Mouse (Mus musculus) limb, embryonic 12.5 days (tissue): ENCODE results near the gene Tesk1. TPM values are rescaled to one million over a fixed set of nuclear protein-coding genes. Genes with fewer than 3 reads are reported as not detected.

Experiments
- ATAC-seq: fragments of 200-750 bp; cut with Nextera tagmentation; 2 replicates; pipeline ENCODE4 v1.8.0; 2017; ENCODE audit warnings: low read depth, moderate TSS enrichment; ENCODE audit not compliant: insufficient number of reproducible peaks, insufficient read depth, low FRiP score, low TSS enrichment
- H3K27ac ChIP-seq: fragments of 300-500 bp; sonication (generic); 2 replicates; pipeline ENCODE4 v1.5.1; 2016; ENCODE audit warnings: mild to moderate bottlenecking, moderate library complexity
- H3K27me3 ChIP-seq: fragments of 300-500 bp; sonication (generic); 2 replicates; pipeline ENCODE4 v1.6.1; 2016; ENCODE audit warnings: mild to moderate bottlenecking, moderate library complexity
- H3K36me3 ChIP-seq: fragments of 300-500 bp; sonication (generic); 2 replicates; pipeline ENCODE4 v1.6.1; 2016; ENCODE audit warnings: mild to moderate bottlenecking, moderate library complexity
- H3K4me1 ChIP-seq: fragments of 300-500 bp; sonication (generic); replicated peaks from 2 replicates; pipeline ENCODE4 v1.6.1; 2016
- H3K4me2 ChIP-seq: fragments of 300-500 bp; sonication (generic); 2 replicates; pipeline ENCODE4 v1.6.1; 2016; ENCODE audit warnings: mild to moderate bottlenecking, moderate library complexity
- H3K4me3 ChIP-seq: fragments of 300-500 bp; sonication (generic); replicated peaks from 2 replicates; pipeline ENCODE4 v1.5.1; 2016; ENCODE audit warnings: mild to moderate bottlenecking
- H3K9ac ChIP-seq: fragments of 300-500 bp; sonication (generic); replicated peaks from 2 replicates; pipeline ENCODE4 v1.6.1; 2016; ENCODE audit warnings: mild to moderate bottlenecking, moderate library complexity
- H3K9me3 ChIP-seq: fragments of 300-500 bp; sonication (generic); 2 replicates; pipeline ENCODE4 v1.6.1; 2016; ENCODE audit warnings: mild to moderate bottlenecking, moderate library complexity
- whole genome bisulfite sequencing: fragments of 180-500 bp; shearing (Covaris S2); methylation state at CpG from one replicate; pipeline ENCODE4 v1.1.7; 2016; 5-methylcytosine and 5-hydroxymethylcytosine counted together
- polyA plus RNA-seq: library from polyadenylated mRNA; unstranded; fragments of >200 nt; fragmentation: Nextera tagmentation; extraction: Ambion mirVana; gene quantifications from 2 replicates; pipeline ENCODE4 v1.2.1, GENCODE M21; 2016

Gene Tesk1
- polyA plus RNA-seq, 1 experiment from 2014 or later: 13.3 TPM

GRCm38 (mm10) chr4:43419801-43420281, 21.9 kb upstream of the Tesk1 start:
- H3K4me2 ChIP-seq: no peak overlapping the region
- H3K36me3 ChIP-seq: peaks cover 67% of the 10 kb centered on the region
- ATAC-seq: no peak
- H3K27ac ChIP-seq: no peak overlapping the region
- H3K9ac ChIP-seq: no peak overlapping the region
- WGBS: 69% methylated on average over 9 of the region's 9 CpGs
- H3K27me3 ChIP-seq: peaks cover 32% of the 10 kb centered on the region
- no peaks in the 10 kb centered on the region for H3K9me3 ChIP-seq
- H3K4me1 ChIP-seq: peaks cover 6% of the 10 kb centered on the region; the same call in 1 of the 2 replicates
- no peak overlapping the region for H3K4me3 ChIP-seq

DNA sequence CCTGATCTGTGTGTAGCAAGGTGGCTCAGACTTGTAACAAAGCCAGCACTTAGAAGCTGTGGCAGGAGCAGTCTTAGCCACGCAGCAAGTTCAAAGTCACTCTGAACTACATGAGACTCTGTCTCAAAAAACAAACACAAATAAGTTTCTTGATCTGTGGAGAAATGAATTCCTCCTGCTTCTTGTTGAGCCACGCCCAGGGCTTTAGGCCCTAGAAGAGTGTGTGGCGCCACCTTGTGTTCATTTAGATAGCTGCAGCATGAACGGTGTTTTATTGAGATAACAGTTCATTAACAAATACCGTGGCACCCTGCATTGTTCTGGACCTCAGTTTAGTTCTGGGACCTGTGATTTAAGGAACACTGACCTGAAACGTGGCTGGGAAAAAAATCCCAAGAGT, 21.4 kb upstream of the Tesk1 start:
- WGBS: 4% methylated on average over 6 of the region's 6 CpGs
- Histone ChIP-seq H3K4me1 (peaks cover 10% of the 10 kb centered on the region), H3K36me3 (peaks cover 67% of the 10 kb centered on the region), H3K27me3 (peaks cover 37% of the 10 kb centered on the region), H3K27ac (no peak overlapping the region), H3K4me3 (no peak overlapping the region), H3K4me2 (no peak overlapping the region), H3K9me3 (no peaks in the 10 kb centered on the region), H3K9ac (no peak overlapping the region)
- no peak for ATAC-seq

DNA sequence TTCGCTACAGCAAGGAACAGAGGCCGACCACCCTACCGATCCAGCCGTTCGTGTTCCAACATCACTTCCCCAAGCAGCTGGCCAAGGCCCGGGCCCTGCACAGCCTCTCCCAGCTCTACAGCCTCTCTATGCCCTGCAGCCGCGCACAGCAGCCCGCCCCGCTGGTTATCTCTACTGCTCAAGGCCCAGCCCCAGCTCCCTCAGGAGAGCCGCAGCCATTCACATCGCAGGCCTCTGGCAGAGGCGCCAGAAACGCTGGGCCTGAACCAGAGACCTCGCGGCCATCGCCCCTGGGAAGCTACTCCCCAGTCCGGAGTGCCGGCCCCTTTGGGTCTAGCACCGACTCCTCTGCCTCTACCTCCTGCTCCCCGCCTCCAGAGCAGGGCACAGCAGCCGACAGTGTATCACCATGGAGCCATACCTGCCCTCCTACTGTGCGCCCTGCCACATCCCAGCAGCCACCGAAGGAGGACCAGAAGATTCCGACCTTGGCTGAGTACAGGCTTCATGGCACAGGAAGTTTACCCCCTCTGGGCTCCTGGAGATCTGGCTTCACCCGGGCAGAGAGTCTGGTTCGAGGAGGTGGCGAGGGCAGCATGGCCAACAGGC, 20.0 kb upstream of the Tesk1 start:
- peaks cover 25% of the 10 kb centered on the region for H3K4me1 ChIP-seq
- no peak for ATAC-seq
- H3K4me3 ChIP-seq: no peak overlapping the region
- no peaks in the 10 kb centered on the region for H3K9me3 ChIP-seq
- peaks cover 51% of the 10 kb centered on the region for H3K27me3 ChIP-seq
- H3K27ac ChIP-seq: no peak overlapping the region
- no peak overlapping the region for H3K4me2 ChIP-seq
- WGBS: 71% methylated on average over 28 of the region's 28 CpGs
- peaks cover 66% of the 10 kb centered on the region for H3K36me3 ChIP-seq
- no peak overlapping the region for H3K9ac ChIP-seq

DNA sequence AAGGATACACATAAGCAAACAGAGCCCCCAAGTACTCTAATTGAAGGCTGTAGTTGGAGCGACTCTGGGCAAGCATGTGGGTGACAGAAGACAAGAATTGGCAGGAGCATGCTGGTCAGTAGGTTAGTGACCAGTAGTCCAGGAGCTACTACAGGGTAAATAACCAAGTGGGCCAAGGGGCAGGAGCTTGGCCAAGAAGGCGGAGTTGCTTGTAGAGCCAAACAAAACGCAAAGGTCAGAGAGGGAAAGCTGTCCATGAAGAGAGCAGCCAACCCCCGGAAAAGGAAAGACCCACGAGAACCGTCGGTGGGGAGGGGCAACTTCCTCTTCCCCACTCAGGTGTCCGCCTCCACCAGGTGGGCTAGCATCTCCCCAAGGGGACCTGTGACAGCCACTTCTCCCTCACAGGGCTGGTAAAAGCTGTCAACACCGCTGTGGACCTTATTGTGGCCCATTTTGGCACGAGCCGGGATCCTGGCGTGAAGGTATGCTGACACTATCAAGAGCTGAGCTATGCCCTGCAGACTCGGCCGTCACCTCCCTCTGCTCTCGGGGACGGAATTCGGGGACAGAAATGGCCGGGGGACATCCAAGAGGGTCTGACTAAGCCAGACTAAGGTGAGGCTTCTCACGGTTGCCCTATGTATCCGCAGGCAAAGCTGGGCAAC, 18.3 kb upstream of the Tesk1 start:
- Histone ChIP-seq H3K9me3 (no peaks in the 10 kb centered on the region), H3K4me2 (no peak overlapping the region), H3K9ac (no peak overlapping the region), H3K4me3 (no peak overlapping the region), H3K27ac (no peak overlapping the region), H3K4me1 (peaks cover 39% of the 10 kb centered on the region), H3K36me3 (peaks cover 52% of the 10 kb centered on the region), H3K27me3 (peaks cover 68% of the 10 kb centered on the region)
- ATAC-seq: no peak
- 89% methylated on average over 20 of the region's 20 CpGs for WGBS

DNA sequence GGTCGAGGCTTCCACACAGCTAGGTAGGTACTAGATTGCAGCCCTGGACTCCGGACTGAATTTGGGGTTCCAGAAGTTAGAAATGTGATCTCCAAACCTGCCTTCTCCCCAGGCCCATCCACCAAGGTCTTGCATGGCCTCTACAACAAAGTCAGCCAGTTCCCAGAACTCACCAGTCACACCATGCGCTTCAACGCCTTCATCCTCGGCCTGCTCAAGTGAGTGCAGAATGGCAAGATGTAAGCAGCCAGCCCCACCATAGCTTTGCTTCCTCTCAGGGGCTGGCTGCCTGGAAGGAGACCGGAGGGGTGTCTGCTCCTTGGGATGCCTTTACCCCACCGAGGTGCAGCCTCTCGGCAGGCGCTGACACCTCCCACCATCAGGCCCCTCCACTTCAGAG, 17.7 kb upstream of the Tesk1 start:
- H3K27me3 ChIP-seq: peaks cover 75% of the 10 kb centered on the region
- no peak overlapping the region for H3K27ac ChIP-seq
- no peaks in the 10 kb centered on the region for H3K9me3 ChIP-seq
- no peak overlapping the region for H3K9ac ChIP-seq
- WGBS: 70% methylated on average over 9 of the region's 9 CpGs
- no peak for ATAC-seq
- no peak overlapping the region for H3K4me3 ChIP-seq
- peaks cover 46% of the 10 kb centered on the region for H3K4me1 ChIP-seq
- no peak overlapping the region for H3K4me2 ChIP-seq
- peaks cover 52% of the 10 kb centered on the region for H3K36me3 ChIP-seq

- Histone ChIP-seq H3K4me2 (peak overlapping the region; percentile 44), H3K9me3 (no peaks in the 10 kb centered on the region), H3K27ac (no peak overlapping the region), H3K4me3 (peak overlapping the region; percentile 21), H3K36me3 (peaks cover 52% of the 10 kb centered on the region), H3K27me3 (peaks cover 84% of the 10 kb centered on the region), H3K9ac (peak overlapping the region; percentile 32), H3K4me1 (peaks cover 40% of the 10 kb centered on the region)
- WGBS: 16% methylated on average over 14 of the region's 14 CpGs
- 0 out of 2 replicates have a peak, but pooled peaks have one; percentile 29 for ATAC-seq
Measured at GRCm38 (mm10) chr4:43425197-43425596, 16.5 kb upstream of the Tesk1 start.

DNA sequence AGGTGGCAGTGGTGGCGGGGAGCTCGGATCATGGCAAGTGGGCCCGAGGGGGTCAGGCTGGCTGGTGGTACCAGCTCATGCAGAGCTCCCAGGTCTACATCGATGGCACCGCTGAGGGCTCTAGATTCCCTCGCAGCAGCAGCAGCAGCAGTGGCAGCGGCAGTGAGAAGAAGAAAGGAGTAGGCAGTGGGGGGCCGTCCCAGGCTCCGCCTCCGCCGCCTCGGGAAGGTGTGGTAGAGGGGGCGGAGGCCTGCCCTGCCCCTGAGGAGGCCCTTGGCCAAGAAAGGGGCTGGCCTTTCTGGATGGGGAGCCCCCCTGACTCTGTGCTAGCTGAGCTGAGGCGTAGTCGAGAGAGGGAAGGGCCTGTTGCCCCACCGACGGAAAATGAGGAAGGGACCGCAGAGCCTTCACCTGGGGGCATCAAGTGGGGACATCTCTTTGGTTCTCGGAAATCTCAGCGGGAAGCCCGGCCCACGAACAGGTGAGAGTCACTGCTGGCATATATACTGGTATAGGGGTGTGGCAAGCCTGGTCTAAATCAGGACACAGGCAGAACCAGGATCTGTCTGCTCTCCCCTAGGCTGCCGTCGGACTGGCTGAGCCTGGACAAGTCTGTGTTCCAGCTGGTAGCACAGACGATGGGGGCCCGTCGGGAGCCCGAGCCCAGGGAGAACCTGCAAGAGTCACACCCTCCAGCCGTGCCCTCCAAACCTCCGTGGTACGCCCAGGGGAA, 15.9 kb upstream of the Tesk1 start:
- 17% methylated on average over 31 of the region's 31 CpGs for WGBS
- Histone ChIP-seq H3K9me3 (no peaks in the 10 kb centered on the region), H3K4me2 (peak overlapping the region; percentile 44), H3K4me3 (peak overlapping the region; percentile 21), H3K36me3 (peaks cover 52% of the 10 kb centered on the region), H3K27me3 (peaks cover 91% of the 10 kb centered on the region), H3K27ac (no peak overlapping the region), H3K9ac (peak overlapping the region; percentile 32; the same call in 1 of the 2 replicates), H3K4me1 (peaks cover 40% of the 10 kb centered on the region)
- no peak; the same call in 1 of the 2 replicates for ATAC-seq

DNA sequence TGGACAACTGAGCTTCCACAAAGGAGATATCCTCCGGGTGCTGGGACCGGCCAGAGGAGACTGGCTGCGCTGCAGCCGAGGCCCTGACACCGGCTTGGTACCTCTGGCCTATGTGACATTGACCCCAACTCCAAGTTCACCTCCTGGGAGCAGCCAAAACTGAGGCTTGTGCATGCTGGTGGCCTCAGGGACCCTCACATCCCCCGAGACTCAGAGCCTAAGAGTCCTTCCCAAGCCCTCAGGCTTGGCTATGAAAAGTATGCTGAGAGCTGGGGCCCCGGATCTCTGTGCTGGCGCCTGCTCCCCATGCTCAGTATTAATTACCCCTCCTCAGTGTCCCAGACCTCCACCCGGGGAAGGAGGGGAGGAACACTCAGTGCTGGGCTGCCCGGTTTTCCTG, 15.3 kb upstream of the Tesk1 start:
- no peak overlapping the region for H3K4me3 ChIP-seq
- H3K27ac ChIP-seq: no peak overlapping the region
- ATAC-seq: no peak
- 41% methylated on average over 10 of the region's 10 CpGs for WGBS
- no peak overlapping the region for H3K4me2 ChIP-seq
- peaks cover 88% of the 10 kb centered on the region for H3K27me3 ChIP-seq
- no peak overlapping the region for H3K9ac ChIP-seq
- H3K36me3 ChIP-seq: peaks cover 51% of the 10 kb centered on the region
- H3K4me1 ChIP-seq: peaks cover 40% of the 10 kb centered on the region
- no peaks in the 10 kb centered on the region for H3K9me3 ChIP-seq

- Histone ChIP-seq H3K9ac (peak overlapping the region; percentile 18; the same call in 1 of the 2 replicates), H3K36me3 (peaks cover 39% of the 10 kb centered on the region), H3K27me3 (peaks cover 78% of the 10 kb centered on the region), H3K27ac (no peak overlapping the region), H3K4me3 (peak overlapping the region; percentile 17; the same call in 1 of the 2 replicates), H3K4me2 (peak overlapping the region; percentile 33), H3K9me3 (no peaks in the 10 kb centered on the region), H3K4me1 (peaks cover 40% of the 10 kb centered on the region)
- ATAC-seq: no peak
- WGBS: 18% methylated on average over 23 of the region's 23 CpGs
Measured at GRCm38 (mm10) chr4:43427501-43428179, 14.1 kb upstream of the Tesk1 start.

- Histone ChIP-seq H3K27ac (no peak overlapping the region), H3K9me3 (no peaks in the 10 kb centered on the region), H3K4me2 (0 out of 2 replicates have a peak overlapping the region, but pooled peaks have one; percentile 30), H3K4me1 (peaks cover 40% of the 10 kb centered on the region), H3K27me3 (peaks cover 75% of the 10 kb centered on the region), H3K9ac (no peak overlapping the region), H3K4me3 (no peak overlapping the region), H3K36me3 (peaks cover 32% of the 10 kb centered on the region)
- WGBS: 27% methylated on average over 16 of the region's 16 CpGs
- no peak for ATAC-seq
Measured at GRCm38 (mm10) chr4:43428180-43428861, 13.4 kb upstream of the Tesk1 start.
